Mouse (Mus musculus) kidney, postnatal 14 days (tissue): ENCODE measurements around the gene Pcif1.
"Not testable (repeated sequence)": the region's sequence is repeated elsewhere in the genome, so short reads cannot be mapped to it uniquely, and the experiment has no call there.

Source experiments
- DNase-seq: peaks from one replicate; pipeline ENCODE4 v3.0.0; 2022; ENCODE audit warnings: mixed read lengths

Pcif1 gene

GRCm38 (mm10) chr2:164866741-164867551 is 12.2 kb upstream of the Pcif1 start:
- DNase-seq, result peak; percentile 81

GRCm38 (mm10) chr2:164867566-164867965 is 11.5 kb upstream of the Pcif1 start:
- DNase-seq, result no peak

GRCm38 (mm10) chr2:164868491-164868890 is 10.6 kb upstream of the Pcif1 start:
- DNase-seq, result no peak

- no peak for DNase-seq
Measured at GRCm38 (mm10) chr2:164871602-164872303, 7.4 kb upstream of the Pcif1 start.

- no peak for DNase-seq
Measured at GRCm38 (mm10) chr2:164873621-164874020, 5.5 kb upstream of the Pcif1 start.

GRCm38 (mm10) chr2:164874239-164874769 is 4.8 kb upstream of the Pcif1 start:
- peak; percentile 63 for DNase-seq

GRCm38 (mm10) chr2:164875648-164876047 is 3.5 kb upstream of the Pcif1 start:
- not testable (repeated sequence) for DNase-seq

GRCm38 (mm10) chr2:164877376-164878215 is 1.5 kb upstream of the Pcif1 start:
- DNase-seq, result not testable (repeated sequence)

GRCm38 (mm10) chr2:164878509-164879227 is 436 bp upstream of the Pcif1 start:
- DNase-seq, result peak; percentile 84

GRCm38 (mm10) chr2:164879568-164880277 is 619 bp downstream of the Pcif1 start:
- peak; percentile 97 for DNase-seq

- DNase-seq, result no peak
Measured at GRCm38 (mm10) chr2:164882619-164883018, 3.5 kb downstream of the Pcif1 start.

- DNase-seq, result peak; percentile 66
Measured at GRCm38 (mm10) chr2:164885788-164886187, 6.7 kb downstream of the Pcif1 start.

GRCm38 (mm10) chr2:164886617-164887016 is 7.5 kb downstream of the Pcif1 start:
- DNase-seq, result no peak

- DNase-seq, result no peak
Measured at GRCm38 (mm10) chr2:164888996-164889395, 9.9 kb downstream of the Pcif1 start.

- no peak for DNase-seq
Measured at GRCm38 (mm10) chr2:164889960-164890359, 10.9 kb downstream of the Pcif1 start.

- no peak for DNase-seq
Measured at GRCm38 (mm10) chr2:164890411-164891049, 11.4 kb downstream of the Pcif1 start.

GRCm38 (mm10) chr2:164891056-164891834 is 12.1 kb downstream of the Pcif1 start:
- no peak for DNase-seq

GRCm38 (mm10) chr2:164891908-164892695 is 13.0 kb downstream of the Pcif1 start:
- no peak for DNase-seq

GRCm38 (mm10) chr2:164892696-164893216 is 13.7 kb downstream of the Pcif1 start:
- no peak for DNase-seq
